Mouse (Mus musculus): ENCODE measurements around the gene Klrb1b.

GRCm38 (mm10) chr6:128844586-128845080 lies 18.5 kb upstream of the Klrb1b start:
- TF ChIP-seq CTCF (IDR thresholded peaks at IDR 0.05; ENCODE audit: borderline replicate concordance, extremely low read depth, insufficient read depth, insufficient read length) (no peak), POLR2A (IDR thresholded peaks at IDR 0.05; ENCODE audit: borderline replicate concordance, extremely low read depth, insufficient read depth, insufficient read length, poor library complexity, severe bottlenecking) (no peak)
